Mouse (Mus musculus) layer of hippocampus, postnatal 25 days (tissue): Measurements from ENCODE around the gene Ticam1. TPM values are rescaled to one million over a fixed set of nuclear protein-coding genes. Genes with fewer than 3 reads are reported as not detected.

ENCODE experiments used
- DNase-seq, 2 experiments: peaks; one replicate each; pipeline ENCODE4 v3.0.0; 2022; ENCODE audit warnings: mixed read lengths in 2 of 2, low spot score in 1 of 2; ENCODE audit errors: extremely low spot score in 1 of 2
- total RNA-seq, 2 experiments: library from RNA; stranded (reverse); gene quantifications; 2 replicates each; pipeline ENCODE4 v1.2.3; 2021

Gene Ticam1
- 1 to 10 TPM; 5.5 to 6.0 TPM for total RNA-seq

DNA sequence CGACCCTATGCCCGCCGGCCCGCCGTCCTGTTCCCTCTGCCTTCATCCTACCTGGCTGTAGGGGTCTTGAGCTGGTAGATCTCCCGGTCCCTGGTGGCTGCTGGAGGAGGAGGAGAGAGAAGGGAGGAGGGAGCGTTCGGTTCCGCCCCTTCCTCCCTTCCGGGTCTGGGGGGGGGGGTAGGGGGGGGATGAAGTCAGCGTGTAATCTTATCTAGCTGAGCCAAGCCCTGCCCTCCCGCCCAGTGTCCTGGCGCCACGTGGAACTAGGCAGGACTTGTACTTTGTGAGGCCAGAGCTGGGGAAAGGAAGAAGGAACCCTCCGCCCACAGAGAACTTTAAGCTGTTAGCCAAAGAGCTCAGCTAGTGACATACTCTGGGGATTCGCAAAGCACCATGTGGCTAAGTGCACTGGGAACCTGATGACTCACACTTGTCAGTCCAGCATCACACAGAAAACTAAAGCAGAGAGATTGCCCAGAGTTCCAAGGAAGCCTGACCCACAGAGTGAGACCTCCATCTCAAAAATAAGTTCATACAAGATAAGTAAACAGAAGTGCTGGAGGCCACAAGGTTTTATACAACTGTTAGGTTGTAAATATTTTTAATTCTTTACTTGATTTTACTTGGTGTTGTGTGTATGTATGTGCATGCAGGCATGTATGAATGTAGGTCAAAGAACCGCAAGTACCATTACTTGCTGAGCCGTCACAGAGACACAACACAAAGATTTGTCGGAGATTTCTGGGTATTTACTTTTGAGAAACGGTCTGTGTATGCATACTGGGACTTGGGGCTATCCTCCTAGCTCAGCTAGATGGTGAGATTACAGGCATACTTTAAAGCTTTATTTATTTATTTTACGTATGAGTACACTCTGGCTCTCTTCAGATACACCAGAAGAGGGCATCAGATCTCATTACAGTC, at the start of gene Ticam1:
Ticam1 (minus strand) TSS at position 144 of the 924 bp plus-strand sequence.
- peak in 1 of 2 experiments; percentile 57 for DNase-seq

GRCm38 (mm10) chr17:56325450-56326152, 49.0 kb upstream of the Ticam1 start, which contains the start of gene Kdm4b:
Kdm4b (plus strand) TSS chr17:56326062.
- peak; percentile 92 to 93 for DNase-seq

GRCm38 (mm10) chr17:56324419-56324818, 47.8 kb upstream of the Ticam1 start:
- DNase-seq: no peak

- DNase-seq: no peak
Measured at GRCm38 (mm10) chr17:56309191-56309945, 32.8 kb upstream of the Ticam1 start.

DNA sequence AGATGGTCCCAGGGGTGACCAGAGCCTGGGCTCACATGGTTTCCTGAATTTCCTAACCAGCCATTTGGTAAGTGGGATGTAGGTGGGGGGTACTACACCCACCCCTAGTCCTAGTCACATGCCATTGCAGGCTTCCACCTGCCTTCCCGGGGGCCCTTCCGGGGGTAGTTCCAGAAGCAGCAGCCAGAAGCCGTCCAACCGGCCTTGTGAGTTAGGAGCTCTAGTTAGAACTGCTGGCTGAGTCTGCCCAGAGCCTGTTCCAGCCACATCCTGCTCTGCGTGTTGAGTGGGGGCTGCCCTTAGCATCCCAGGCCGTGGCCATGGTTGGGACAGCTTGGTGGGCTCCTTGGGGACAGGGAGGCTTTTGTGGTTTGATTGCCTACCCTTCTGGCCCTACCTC, 31.5 kb upstream of the Ticam1 start:
- no peak for DNase-seq

DNA sequence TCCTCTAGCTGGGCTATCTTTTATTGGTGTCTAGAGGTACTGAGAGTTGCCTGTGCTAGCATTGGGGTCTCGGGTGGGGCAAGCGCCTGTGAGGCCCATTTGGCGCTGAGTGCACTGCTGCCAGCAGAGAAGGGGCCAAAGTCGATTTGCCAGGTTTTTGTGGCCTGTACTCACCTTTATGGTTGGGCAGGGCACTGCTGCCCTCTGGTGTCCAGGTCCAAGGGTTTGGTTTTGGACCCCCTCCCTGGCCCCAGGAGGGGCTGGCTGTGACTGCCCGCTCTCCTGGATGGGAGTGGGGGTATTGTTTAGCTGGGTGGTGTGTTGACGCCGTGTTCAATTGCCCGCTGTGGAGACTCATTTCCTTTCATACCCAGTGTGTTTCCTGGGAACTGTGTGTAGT, 29.2 kb upstream of the Ticam1 start:
- no peak for DNase-seq

DNA sequence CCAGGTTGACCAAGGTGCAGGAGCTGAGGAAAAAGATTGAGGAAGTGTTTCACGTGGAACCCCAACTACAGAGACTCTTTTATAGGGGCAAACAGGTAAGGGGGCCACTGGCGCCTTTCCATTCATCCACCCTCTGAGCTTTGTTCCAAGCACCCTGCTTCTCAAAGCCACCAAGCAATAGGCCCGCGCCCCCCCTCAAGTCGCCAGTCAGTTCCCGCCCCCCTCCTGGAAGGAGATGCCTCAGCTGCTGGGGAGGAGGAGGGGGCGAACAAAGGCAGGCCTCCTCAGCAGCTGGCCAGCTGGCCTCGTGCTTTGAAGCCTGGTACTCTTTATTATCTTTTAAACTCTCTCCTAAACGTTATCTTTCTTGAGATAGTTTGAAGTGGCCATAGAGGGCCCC, 28.6 kb upstream of the Ticam1 start:
- DNase-seq: no peak

DNA sequence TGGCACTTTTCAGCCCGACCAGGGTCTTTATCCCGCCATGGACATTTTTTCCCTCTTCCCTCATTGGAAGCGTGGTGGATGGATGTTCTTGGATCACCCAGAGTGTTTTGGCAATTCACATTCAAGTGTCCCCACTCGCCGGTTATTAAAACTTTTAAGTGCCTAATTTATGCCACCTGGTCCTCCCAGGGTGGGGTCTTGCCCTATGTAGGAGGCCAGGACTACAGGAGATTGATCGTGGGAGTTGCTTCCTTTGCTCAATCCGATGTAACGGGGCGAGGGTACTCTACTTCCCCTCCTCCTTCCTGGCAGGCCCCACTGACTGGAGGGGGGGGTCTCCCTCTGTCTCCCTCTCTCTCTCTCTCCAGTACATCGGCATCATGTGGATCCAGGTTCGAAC, 28.1 kb upstream of the Ticam1 start:
- DNase-seq: no peak

- DNase-seq: peak; percentile 76 to 83
Measured at GRCm38 (mm10) chr17:56303847-56304586, 27.4 kb upstream of the Ticam1 start.

- DNase-seq: no peak
Measured at GRCm38 (mm10) chr17:56303160-56303846, 26.7 kb upstream of the Ticam1 start, which contains the start of gene Uhrf1. Uhrf1 (plus strand) TSS chr17:56303321.

- DNase-seq: no peak
Measured at GRCm38 (mm10) chr17:56302363-56302996, 25.9 kb upstream of the Ticam1 start.

DNA sequence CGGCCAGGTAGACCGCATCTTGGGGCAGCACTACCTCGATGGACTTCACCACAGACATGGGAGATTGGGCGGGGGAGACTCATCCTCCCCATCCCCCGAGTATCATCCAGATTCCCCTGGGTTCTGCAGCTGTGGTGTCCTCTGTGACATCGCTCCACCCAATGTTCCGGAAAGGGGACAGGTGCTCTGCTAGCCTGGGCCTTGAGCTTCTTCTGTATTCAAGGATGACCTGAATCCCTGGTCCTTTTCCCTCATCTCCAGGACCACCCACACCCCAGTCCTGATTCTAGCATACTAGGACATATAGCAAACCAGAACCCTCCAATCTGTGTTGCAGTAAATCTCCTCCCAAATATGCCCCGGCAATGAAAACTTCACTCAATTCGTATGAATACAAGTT, 23.6 kb upstream of the Ticam1 start, which contains the start of gene Arrdc5:
Arrdc5 (minus strand) TSS at position 101 of the 400 bp plus-strand sequence.
- no peak for DNase-seq

- no peak for DNase-seq
Measured at GRCm38 (mm10) chr17:56298238-56298637, 21.7 kb upstream of the Ticam1 start.

DNA sequence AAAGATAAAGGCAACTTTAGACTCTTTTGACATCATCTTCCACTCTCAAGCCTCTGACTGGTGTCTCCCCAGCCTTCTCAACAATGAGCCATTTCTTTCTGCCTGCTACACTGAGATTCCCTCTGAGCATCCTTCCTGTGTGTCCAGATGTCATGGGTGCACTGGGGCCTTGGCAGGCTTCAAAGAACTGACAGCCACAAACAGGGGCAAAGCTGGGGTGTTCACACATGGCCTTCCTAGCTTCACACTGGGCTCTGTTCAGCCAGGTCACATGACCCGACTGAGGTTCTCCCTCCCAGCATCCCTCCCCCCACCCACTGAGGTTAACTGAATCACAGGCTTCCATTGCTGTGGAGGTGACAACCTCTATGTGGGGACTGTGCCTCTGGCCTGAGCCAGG, 19.6 kb upstream of the Ticam1 start:
- no peak for DNase-seq

- no peak for DNase-seq
Measured at GRCm38 (mm10) chr17:56294241-56294640, 17.7 kb upstream of the Ticam1 start.

- no peak for DNase-seq
Measured at GRCm38 (mm10) chr17:56293291-56293690, 16.7 kb upstream of the Ticam1 start.

DNA sequence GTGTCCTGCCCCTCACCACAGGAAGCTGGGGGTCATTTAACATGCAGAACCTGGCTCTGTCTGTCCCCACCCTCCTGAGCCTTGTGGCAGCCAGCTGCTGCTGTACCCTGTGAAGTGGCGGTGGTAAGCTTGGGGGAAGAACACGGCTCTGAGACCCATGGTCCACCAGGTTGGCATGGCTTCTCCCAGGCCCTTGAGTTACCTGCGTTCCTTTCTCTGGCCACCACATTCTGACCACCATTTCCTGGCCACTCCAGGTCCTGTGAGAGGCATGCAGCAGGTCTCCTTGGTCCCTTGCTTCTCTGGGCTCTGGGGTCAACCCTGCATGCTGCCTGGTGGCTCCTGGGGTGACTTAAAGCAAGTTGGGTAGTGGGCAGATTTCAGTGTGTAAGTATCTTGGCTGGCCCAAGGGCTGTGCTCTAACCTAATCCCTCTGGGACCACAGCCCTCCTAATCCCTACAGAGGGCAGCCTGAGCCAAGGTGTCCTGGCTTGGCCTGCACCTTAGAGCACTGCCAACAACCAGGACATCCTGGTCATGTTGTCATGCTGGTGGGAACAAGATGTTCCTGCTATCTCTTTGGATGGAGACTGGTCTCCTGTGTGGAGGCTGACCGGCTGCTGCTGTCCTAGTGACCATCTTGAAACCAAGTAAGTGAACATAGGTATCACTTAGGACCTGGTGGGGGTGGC, 16.1 kb upstream of the Ticam1 start, which contains the start of gene Plin3:
Plin3 (minus strand) TSS at position 343 of the 692 bp plus-strand sequence.
- DNase-seq: no peak

DNA sequence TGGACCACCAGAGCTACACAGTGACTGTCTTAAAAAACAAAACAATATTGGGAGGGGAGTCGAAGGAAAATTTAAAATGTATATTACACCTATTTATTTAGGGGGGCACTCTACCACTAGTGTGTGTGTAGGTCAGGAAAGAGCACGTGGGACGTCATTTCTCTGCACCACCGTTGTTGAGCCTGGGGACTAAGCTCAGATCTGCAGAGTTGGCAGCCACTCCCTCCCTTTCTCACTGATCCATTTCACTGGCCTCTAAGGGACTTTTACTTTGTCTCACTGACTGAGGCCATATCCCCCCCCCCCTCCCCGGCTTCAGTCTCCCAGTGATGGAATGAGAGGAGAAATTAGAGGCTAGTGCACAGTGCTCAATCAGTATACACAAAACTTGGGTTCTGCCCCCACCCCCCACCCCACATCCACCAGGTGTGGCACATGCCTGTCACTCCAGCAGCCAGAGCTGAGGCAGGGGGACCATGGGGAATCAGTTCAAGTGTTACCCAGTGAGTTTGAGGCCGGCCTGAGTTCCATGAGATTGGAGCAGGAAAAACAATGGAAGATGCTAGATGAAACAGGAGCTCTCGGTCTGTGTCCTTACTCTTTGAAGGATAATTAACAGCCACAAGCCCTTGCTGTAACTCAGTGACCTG, 15.4 kb upstream of the Ticam1 start:
- DNase-seq: no peak
